Mouse (Mus musculus) erythroid progenitor cell, adult 5-6 weeks (primary cell): ENCODE data around the gene Cyp26b1. TPM values are rescaled to one million over a fixed set of nuclear protein-coding genes. Genes with fewer than 3 reads are reported as not detected.
"Not testable (repeated sequence)": the region's sequence is repeated elsewhere in the genome, so short reads cannot be mapped to it uniquely, and the experiment has no call there.

Source experiments
- ATAC-seq: replicated peaks from 2 replicates; pipeline ENCODE4 v1.8.0; 2016; ENCODE audit warnings: moderate number of reproducible peaks, mild to moderate bottlenecking, moderate TSS enrichment, inconsistent platforms; ENCODE audit not compliant: poor library complexity, low FRiP score, severe bottlenecking
- total RNA-seq, 2 experiments: library from RNA; stranded (forward) in 1 of 2; stranded (reverse) in 1 of 2; fragments of 150-400 nt in 1 of 2; fragments of 186-747, 209-891 nt in 1 of 2; gene quantifications; 2 replicates each; pipeline versions ENCODE4 v1.2.3 to v1.2.4; 2015 to 2017; ENCODE audit warnings: low replicate concordance in 2 of 2

Gene Cyp26b1
- not detected in 2 replicates for total RNA-seq (2015; ENCODE audit: low replicate concordance)
- not detected in 2 replicates for total RNA-seq (2017; ENCODE audit: low replicate concordance)

DNA sequence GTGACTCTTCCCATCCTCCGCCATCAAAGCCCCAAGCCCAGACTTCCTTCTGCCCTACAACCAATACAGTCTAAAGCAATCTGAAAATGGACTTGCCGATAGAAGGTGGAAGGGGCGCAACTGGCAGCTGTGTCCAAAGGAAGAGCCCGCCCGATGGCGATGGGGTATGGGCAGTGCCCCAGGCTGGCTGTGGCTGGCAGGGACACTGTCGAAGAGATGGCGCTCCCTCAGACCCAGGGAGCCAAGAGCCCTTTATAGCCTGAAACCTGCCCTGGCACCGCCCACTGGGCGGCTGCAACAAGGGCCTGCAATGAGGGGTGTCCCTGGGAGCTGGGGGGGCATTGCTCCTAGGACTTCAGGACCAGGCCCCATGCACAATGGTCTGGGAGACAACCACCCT, at the start of gene Cyp26b1:
TSS of gene Cyp26b1 (minus strand) at position 216 of the 400 bp plus-strand sequence.
- ATAC-seq: no peak

DNA sequence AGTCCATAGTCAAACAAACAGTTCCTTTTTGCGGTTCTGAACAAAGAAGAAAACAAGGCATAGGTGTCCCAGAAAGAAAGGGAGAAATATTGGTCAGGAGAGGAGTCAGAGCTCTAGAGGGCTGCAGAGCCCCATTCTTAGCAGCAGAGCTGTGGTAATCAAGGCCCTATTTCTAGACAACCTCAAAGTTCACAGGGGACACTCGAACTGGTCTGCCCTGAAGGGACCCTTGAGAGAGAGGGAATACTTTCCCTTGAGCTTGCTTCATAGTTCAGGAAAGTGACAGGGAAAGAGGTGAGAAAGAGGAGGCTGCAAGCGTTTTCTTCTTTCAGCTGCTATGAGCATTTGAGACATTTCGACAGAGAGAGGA, 47.3 kb upstream of the Cyp26b1 start:
- no peak for ATAC-seq

DNA sequence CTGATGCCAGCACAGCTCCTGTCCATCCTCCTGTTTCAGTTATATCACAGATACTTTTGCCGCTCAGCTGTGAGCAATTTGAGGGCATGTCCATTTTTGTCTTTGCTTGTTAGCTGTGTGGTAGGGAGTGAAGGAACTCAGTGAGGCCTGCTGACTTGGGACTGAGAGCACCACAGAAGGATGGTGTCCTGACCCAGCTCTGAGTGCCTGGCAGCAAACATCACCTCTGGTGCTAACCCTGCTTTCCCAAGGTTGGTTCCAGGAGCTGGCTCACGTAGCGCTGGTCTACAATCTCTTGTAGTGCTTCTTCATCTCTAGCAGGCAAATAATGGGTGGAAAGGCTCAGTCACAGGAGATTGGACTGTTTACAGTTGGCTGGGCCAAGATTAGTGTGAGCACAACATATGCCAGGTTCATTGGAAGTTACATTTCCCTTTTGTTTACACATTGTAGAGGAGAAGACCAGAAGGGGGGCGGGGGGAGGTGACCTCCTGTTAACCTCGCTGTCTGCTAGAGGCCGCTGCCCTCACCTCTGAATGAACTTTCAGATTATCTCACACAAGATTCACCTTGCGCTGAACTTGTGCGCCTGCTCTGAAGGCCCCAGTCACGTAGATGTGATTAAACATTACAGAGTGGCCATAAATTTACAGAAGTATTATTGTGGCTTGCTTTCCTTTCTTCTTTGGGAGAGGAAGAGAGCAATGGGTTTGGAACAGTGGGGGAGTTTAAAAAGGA, 46.8 kb upstream of the Cyp26b1 start:
- no peak for ATAC-seq

DNA sequence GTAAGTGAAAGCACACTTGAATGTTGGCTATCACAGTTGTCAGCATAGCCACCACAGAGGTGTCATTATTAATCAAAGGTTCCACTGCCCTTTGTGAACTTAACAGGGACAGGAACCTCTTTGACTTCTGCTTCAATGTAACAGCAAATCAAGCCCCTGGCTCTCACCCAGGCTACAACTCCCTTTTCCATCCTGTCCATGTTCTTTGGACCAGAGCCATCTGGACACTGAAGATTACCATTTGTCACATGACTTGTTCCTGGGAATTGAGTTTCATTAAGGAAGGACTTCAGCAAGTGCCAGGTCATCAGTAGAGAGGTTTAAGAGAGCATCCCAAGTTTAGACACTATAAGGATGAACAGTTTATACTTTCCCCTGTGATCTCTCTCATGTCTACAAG, 44.5 kb upstream of the Cyp26b1 start:
- ATAC-seq: no peak

DNA sequence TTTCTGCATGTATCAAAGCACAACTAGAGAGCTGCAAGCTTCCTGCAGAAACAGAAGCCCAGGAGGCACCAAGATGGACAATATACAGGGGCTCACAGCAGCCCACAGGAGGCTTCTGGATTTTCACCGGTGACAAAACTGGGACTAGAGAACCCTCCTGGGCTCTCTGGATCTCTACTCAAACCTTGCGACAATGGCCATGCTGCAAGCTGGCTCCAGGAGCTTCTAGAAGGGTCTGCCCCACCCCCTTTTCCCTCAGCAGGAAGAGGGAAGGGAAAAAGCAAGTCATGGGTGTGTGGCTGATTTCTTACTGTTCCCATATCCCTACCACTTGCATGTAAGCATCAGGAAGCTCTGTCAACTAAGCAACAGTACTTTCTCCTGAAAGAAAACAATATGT, 37.9 kb upstream of the Cyp26b1 start:
- ATAC-seq: no peak

DNA sequence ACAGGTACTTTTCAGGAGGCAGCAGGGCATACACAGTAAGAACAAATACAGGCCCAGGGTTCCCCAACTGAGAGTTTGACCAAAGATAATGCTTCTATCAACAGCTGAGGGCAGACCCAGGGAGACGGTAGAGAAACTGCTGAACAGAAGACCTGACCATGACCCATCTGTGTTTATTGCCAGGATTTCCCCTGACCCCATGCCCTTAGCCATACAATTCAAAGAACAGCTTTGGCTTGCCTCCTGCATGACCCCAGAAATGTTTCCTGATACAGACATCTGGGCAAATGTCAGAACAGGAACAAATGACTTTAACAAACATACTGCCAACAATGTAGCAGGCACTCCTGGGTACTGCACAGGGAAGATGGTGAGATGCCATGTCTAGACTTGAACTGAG, 36.6 kb upstream of the Cyp26b1 start:
- ATAC-seq: no peak

DNA sequence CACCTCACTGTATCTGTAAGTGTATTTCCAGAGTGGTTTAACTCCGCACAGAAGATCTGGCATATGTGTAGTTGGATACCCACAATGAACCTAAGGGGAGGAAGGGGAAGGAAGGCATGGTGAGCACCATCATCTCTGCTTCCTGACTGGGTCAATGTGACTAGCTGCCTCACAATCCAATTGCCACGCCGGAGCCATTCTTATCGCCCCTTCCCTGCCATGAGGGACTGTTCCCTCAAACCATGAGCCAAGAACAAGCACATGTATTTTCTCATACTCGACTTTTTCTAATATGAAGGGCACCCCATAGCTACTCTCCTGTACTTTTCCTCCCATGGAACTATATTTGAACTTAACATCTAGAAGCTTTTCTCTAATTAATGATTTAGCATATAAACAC, 35.1 kb upstream of the Cyp26b1 start:
- ATAC-seq: no peak

DNA sequence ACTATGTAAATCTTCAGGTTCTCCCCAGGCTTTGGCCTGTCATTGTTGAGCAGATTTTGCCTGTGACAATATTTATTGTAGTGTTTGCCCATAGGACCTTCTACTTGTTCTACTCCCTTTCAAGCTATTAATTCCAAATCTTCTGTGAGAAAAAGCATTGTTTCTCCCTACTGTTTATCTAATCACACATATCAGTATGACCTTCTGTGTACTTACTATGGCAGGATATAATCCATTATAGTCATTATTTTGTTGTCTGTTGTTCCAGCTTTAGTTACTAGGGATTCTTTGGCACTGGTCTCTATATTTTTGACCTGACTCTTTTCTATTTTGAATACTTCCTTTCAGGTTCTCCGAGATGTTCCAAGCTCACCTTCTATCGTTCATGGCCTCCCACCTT, 32.7 kb upstream of the Cyp26b1 start:
- ATAC-seq: no peak

DNA sequence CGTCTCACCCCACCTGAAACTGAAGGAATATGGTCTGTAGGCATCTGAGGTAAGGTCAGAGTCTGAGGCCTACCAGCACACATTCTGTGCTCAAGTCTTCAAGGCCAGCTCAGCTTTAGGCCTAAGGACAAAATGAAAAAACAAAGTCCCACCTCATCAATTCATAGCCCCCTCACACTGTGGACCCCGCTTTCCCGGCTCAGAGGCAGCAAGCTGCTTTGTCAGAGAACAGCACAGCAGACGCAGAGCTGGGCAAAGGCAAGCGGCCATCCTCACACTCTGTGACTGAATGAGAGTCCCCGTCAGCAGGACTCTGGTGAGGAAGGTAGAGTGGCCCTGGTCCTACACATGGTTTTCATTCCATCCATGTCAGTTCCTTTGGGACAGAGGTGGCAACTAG, 25.5 kb upstream of the Cyp26b1 start:
- no peak for ATAC-seq

DNA sequence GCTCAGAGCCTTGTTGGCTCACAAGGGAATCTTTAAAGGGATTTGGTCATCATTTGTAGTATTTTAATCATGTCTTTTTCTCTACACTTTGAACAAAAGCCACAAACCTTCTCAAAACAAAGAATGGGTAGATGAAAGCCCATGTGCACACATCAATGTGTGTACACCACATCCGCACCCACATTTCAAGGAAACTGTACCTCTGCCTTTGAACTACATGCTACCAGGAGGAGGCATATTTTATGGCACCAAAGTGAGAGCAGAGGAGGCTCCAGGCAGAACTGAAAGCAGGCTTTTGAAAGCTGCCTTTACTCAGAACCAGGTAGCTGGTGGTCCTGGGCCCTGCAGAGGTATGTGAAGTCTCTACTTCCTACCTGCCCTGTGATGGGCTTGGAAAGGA, 23.3 kb upstream of the Cyp26b1 start:
- no peak for ATAC-seq

DNA sequence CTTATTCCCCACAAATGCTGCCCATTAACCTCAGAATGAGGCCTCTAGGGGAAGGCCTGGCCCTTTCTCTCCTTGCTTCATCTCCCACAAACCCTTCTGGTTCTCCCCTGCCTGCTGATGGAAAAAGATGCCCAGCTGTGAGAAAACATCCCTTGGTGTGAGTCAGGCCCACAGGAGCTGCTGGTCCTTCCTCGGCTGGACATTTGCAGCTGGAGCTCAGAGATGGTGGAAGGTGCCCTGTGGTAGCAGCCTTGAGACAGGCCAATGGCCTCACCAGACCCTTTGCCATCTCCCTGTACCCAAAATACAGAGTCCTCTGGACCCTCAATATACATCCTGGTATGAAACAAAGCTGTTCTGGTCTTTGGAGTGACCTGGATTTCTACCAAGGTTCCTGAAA, 22.9 kb upstream of the Cyp26b1 start:
- no peak for ATAC-seq

DNA sequence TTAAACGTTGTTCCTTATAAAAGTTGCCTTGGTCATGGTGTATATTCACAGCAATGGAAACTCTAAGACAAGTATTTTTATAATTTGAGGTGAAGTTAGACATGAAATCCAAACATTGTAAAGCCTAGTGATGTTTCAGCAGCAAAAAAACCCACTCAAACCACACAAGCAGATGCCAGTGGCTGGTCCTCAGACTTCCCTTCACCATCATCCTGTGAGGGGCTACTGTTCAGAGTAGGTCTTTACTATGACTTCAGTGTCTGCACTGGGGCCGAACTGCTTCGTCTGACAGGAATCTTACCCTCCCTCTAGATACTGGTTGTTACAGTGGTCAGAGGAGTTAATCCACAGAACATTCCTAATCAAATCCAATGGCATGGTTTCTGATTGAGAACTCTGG, 19.9 kb upstream of the Cyp26b1 start:
- no peak for ATAC-seq

DNA sequence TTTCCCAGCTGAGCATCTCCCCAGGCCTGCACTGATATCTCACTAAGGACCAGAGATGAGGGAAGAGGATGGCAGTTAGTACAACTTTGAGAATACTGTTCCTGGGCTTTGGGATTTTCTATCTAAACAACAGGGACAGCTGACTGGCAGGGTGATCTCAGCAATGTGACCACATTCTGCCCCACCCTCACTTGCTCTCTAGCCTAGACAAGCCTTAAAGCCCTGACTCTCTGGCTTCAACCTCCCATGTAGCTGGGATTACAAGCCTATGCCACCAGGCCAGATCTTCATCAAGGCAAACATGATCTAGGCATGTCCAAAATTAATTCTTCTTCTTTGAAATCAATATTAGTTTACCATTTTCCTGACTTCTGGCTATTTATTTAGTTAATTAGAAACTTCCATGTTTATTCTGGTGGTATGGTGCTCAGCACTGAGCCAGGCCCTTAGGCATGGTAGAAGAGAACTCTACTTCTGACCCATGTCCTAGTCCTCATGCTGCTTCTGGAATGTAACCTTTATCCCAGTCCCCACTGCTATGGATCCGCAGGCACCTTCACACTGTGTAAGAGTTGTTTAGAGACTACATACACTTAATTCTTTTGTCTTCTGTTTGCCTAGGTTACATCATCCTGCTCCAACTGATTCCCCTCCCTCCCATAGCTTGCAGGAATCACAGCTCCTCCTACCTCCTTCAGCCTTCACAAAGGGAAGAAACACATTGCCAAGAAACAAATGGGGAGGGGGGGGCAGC, 7.6 kb upstream of the Cyp26b1 start:
- ATAC-seq: no peak

DNA sequence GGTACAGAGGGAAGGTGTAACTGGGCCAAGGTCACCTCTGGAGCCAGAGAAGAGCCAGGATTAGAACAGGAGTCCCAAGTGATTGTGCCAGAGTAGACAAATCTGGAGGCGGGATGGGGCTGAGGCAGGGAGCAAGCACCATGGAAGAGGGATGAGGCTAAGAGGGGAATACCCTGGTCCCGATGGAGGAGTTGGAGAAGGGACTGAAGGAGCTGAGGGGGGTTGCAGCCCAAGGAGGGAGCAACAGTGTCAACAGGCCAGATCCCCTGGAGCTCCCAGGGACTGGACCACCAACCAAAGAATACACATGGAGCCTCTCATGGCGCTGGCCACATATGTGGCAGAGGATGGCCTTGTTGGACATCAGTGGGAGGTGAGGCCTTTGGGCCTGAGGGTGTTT, 5.6 kb upstream of the Cyp26b1 start:
- not testable (repeated sequence) for ATAC-seq

DNA sequence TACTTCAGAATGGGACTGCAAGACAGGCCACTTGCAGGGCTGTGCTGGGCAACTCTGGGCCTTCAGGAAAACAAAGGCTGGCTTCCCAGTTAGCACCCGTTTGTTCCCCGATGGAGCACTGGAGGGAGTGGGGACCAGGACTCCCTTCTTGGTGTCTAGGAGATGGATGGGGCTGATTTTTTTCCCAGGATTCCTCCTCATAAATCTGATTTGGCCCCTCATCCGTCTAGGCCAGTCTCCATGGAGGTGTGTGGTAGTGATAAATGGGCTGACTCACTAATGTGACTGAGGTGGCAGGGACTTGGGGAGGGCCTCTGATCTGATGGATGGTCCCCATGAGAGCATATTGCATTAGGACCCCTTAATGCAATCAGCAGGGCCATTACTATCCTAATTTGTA, 5.0 kb upstream of the Cyp26b1 start:
- ATAC-seq: no peak

DNA sequence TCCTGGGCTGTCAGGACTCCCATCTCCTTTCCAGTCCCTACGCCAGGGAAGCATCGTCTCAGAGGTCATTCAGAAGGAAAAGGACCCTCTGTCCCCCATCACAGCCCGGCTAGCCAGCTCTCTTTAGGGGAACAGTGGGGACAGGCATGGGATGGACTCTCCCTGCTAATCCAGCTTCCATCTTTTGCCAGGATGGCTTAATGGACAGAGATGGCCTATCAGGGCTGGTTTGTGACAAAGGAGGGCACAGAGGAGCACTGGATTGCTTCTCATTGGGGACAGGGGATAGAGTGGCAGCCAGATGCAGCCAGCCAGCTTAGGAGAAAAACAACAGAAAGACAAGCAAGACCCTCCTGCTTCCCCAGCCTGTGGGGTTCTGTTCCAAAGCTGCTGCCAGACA, 918 bp upstream of the Cyp26b1 start:
- ATAC-seq: no peak

DNA sequence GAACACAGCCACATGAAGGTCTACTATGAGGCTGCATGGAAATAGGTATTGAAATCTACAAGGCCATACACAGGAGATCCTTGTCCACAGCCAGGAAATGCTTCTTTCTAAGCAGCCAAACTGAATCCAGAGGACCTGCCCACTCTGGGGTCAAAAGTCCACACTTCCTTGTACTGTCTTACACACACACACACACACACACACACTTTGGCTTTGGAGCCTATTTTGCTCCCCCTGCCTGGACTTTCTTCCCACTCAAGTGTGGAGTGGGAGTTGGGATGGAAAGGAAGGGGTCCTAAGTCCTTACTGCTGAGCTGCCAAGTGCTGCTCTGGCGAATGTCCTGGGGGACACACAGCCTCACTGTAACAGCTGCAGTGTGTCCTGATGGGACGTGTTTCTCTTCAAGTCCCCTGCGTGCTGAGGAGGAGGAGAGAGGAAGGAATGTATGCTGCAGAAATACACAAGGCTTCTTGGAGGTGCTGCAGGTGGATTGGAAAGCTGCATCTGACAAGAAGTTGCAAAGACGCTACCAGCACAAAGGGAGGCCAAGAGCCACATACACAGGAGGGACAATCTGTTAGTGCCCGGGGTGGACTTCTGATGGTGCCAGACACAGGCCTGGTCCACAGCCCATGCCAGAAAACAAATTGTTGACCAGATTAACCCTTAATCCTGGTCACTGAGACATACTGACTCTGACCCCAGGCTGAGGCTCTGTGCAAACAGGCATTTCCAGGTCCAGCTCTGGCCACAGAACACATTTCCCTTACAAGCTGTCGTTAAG, 2.6 kb downstream of the Cyp26b1 start:
- no peak for ATAC-seq

DNA sequence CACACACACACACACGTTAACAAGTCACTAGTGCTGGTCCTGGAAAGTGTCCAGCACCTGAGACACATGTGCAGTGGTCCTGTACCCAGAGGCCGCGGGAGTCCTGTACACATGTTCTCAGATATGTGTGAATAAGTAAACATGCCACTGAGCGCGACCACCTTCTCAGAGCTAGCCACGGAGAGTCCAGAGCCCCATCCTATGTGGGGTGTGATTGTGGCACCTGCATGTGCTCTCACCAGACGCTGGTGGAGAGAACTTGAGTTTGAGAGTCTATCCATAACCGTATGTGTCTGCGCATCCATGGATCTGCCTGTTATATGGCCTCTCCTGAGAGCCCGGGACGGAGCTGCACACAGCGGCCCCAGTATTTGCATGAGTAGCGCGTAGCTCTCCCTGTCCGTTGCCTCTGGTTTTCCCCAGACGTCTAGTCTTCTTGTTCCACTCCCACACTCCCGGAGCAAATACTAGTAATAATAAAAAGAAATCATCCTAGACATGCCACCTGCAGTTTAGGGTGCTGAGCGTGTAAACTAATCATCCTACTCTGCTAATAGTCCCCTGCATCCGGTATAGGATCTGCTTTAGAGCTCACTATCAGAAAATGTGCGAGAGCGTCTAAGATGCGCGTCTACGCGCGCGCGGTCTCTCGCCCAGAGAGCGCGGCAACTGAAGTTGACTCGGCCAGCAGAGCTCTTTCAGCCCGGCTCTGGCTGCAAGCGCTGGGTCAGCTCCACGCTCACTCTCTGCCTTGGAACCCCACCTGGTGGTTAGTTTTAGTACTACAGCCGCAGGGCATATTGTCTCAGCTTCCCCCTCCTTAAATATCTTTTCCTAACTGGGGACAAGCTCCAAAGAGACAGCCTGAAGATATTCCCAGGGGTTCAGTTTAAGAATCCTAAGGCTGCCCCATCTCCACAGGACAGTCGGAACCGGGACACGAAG, 3.7 kb downstream of the Cyp26b1 start:
- ATAC-seq: peak; percentile 51; the same call in 1 of the 2 replicates

DNA sequence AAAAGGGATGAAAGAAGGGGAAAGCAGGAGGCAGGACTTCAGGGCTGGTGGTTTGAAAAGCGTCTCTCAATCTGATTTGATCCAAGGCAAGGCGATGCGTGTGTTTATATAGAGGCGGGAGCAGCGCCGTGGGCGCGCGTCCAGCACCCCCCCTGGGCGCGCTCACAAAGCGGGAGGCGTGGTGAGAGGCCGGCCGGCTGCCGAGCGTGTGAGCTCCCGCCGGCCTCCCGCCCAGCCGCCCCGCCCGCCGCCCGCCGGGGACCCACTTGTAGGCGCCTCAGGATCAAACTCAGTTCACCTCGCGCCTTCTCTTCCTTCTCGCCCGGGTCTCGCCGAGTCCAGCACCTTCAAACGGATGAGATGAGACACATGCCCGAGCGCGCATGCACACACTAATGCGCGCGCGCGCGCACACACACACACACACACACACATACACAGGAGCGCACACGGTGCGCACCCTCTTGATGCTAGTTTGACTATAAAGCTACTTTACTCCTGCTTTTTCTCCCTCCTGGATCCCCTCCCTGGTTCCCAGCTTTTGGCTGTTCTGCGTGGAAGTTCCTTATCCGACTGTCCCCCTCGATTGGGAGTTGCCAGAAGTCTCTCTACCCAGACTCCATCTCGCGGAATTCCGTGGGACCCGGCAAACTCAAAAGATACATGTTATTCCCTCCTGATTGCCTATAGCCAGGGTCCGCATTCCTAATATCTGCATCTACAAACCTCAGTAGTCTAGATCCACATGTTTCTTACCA, 4.6 kb downstream of the Cyp26b1 start:
- no peak for ATAC-seq
